Mouse (Mus musculus): ENCODE data around the gene Tmprss15. TPM values are rescaled to one million over a fixed set of nuclear protein-coding genes. Genes with fewer than 3 reads are reported as not detected.

The Tmprss15 gene
- polyA plus RNA-seq, 1 experiment = not detected

GRCm38 (mm10) chr16:78930382-78931286, 160.3 kb downstream of the Tmprss15 start, which contains the start of gene Chodl:
Gene Chodl, plus strand, starts transcription at chr16:78930948.
- H3K4me1 ChIP-seq (ENCODE audit: control insufficient read depth, insufficient read depth, insufficient read length) = no peaks in the 10 kb centered on the region
- TF ChIP-seq CTCF (IDR thresholded peaks at IDR 0.05; ENCODE audit: extremely low read depth, insufficient read depth, insufficient read length, insufficient replicate concordance) (no peak), POLR2A (IDR thresholded peaks at IDR 0.05; ENCODE audit: low read depth, low read length) (no peak)
- H3K27ac ChIP-seq (ENCODE audit: insufficient read depth, low read length) = no peak within 1 kb of the TSS
- no peaks in the 10 kb centered on the region for H3K36me3 ChIP-seq (ENCODE audit: control insufficient read depth, insufficient read depth, low read length)
- 18% methylated on average over 19 of the region's 19 CpGs for WGBS
- no peak within 1 kb of the TSS for H3K4me3 ChIP-seq (ENCODE audit: extremely low read depth, insufficient read depth, insufficient read length)
- no peak for DNase-seq (ENCODE audit: low read depth in 1 of 2, low spot score in 2 of 2)
- H3K27me3 ChIP-seq (ENCODE audit: control insufficient read depth, insufficient read depth, low read length) = no peaks in the 10 kb centered on the region

GRCm38 (mm10) chr16:78922644-78923043, 168.3 kb downstream of the Tmprss15 start:
- H3K36me3 ChIP-seq (ENCODE audit: control insufficient read depth, insufficient read depth, low read length) = no peaks in the 10 kb centered on the region
- no peak for DNase-seq (ENCODE audit: low read depth in 1 of 2, low spot score in 2 of 2)
- no peak overlapping the region for H3K27ac ChIP-seq (ENCODE audit: insufficient read depth, low read length)
- H3K4me3 ChIP-seq (ENCODE audit: extremely low read depth, insufficient read depth, insufficient read length) = no peak overlapping the region
- H3K4me1 ChIP-seq (ENCODE audit: control insufficient read depth, insufficient read depth, insufficient read length) = no peaks in the 10 kb centered on the region
- no peaks in the 10 kb centered on the region for H3K27me3 ChIP-seq (ENCODE audit: control insufficient read depth, insufficient read depth, low read length)
- no peak for TF ChIP-seq CTCF (IDR thresholded peaks at IDR 0.05; ENCODE audit: extremely low read depth, insufficient read depth, insufficient read length, insufficient replicate concordance)
- TF ChIP-seq POLR2A (IDR thresholded peaks at IDR 0.05; ENCODE audit: low read depth, low read length) = no peak
- WGBS = 73% methylated on average over 5 of the region's 5 CpGs

Other genes with a start within 250 kb of the Tmprss15 start
- gene Chodl, start 160.1 kb downstream of the Tmprss15 start, polyA plus RNA-seq (2012; rRNA removed) = not detected in 2 replicates